Mouse (Mus musculus): ENCODE measurements around the gene Khdrbs1.
A peak's percentile ranks its signal among the peaks of the same experiment; 100 is the strongest.
"Not testable (repeated sequence)": the region's sequence is repeated elsewhere in the genome, so short reads cannot be mapped to it uniquely, and the experiment has no call there.

Khdrbs1 gene

DNA sequence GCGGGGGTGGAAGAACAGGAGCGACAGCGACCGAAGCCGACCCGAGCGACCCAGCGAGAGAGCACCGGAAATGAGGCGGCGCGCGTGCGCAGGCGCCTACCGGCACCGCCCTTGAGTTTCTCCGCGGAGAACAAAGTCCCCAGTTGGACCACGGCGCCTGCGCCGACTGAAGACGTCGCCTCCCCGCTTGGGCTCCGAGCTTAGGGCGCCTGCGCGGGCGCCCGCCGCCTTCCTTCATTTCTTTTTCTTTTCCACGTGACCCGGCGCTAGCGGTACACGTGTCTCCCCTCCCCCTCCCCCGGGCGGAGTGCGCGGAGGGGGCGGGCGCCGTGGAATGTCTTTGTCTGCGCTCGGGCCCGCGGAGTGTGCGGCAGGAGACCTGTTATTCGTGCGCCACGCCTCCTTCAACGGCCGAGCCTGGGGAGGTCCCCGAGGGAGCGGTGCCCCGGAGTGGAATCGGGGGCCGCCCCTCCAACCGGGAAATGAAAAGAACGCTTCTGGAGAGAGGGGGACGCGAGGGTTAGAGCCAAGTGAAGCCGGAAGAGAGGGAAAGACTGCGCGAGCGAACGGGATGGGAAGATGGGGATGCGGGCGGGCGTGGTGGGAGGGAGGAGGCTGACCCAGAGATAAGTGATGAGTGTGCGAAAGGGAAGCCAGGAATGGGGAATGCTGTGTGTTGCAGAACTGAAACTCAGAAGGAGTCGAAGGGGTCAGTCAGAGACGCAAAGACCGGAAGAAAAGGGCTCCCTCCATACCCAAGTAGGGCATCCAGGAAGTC, at the start of gene Khdrbs1:
TSS of gene Khdrbs1 (minus strand) at position 72 of the 778 bp plus-strand sequence.
- peak; percentile 94 for DNase-seq (ENCODE audit: low spot score)

DNA sequence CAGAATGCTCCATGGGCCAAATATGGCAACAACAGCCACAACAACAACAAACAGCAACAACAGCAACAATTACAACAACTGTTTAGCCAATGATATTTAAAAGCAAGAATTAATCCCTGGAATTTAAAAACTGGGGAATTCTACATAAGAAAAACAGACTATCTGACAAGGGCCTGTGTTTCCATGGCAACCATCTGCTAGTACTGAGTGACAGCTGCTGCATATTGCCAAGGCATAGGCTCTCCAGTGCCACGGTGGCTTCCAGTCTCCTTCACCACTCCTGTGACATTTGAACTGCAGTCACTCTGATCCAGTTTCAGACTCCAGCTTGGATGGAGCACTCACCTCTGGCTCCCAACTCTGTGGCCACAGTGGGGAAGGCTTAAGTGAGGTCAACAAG, 49.3 kb upstream of the Khdrbs1 start:
- no peak for DNase-seq (ENCODE audit: low spot score)

DNA sequence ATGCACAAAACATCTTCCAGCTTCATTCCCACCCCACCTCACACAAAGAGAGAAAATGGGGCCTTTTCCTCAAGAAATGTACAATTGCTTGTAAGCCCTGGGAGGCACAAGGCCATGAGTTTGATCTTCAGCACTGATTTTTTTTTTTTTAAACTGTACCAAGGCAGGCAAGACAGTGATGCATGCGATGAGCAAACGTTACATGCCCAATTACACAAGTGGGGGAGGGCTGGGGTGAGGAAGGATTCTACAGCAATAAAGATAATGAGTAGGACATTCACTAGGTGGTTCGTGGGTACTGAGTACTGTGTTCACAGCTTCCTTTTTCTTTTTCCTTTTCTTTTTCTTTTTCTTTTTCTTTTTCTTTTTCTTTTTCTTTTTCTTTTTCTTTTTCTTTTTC, 48.4 kb upstream of the Khdrbs1 start:
- no peak for DNase-seq (ENCODE audit: low spot score)

DNA sequence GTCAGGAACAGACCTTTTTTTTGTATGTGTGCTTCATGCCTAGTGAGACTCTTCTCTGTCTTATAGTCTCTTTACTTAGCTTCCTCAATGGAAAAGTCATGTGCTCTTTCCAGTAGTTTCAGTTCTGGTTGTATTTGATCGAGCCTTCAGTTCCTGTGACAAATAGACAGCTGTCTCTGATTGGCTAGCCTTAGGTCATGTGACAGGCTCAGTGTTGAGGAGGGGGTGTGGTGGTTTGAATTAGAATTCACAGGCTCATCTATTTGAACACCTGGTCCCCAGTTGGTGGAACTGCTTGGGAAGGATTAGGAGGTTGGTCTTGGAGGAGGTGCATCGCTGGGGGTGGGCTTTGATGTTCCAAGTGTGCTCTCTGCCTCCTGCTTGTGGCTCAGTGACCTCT, 47.5 kb upstream of the Khdrbs1 start:
- DNase-seq (ENCODE audit: low spot score), result no peak

DNA sequence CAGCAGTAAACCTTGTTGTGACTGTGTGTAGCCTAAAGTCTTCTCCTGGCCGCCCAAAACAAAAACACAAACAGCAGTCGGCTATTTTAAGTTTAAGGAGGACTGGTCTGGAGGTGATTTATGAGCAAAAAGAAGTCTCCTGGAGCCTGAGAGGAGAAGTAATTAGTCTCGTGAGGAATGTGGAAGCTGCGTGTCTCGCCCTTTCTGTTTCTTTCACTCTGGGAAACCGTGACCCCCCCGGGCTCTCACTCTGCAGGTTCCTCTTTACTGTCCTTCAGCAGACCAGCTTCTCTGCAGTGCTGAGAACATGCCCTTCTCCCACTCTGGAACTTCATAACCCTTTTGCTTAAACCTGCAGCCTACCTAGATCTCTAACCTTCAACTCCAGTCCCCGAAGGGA, 46.6 kb upstream of the Khdrbs1 start:
- DNase-seq (ENCODE audit: low spot score), result no peak

DNA sequence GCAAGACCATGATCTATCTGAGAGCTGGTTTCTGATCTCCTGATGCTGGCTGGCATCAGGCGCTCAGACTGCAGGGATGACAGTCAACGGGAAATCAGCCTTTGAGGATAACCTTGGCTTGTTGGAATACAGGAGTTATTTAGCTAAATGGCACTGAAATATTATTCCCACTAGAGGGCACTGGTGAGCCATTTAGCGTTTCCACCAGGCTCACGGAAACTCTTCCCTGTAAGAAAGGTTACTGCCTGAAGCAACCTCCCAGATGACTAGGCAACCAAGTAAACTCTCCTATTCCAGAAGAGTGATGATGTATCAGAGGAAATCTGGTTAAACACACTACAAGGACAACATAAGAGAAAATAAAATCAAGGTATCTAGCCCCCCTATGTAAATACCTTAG, 43.1 kb upstream of the Khdrbs1 start:
- DNase-seq (ENCODE audit: low spot score), result peak; percentile 65

DNA sequence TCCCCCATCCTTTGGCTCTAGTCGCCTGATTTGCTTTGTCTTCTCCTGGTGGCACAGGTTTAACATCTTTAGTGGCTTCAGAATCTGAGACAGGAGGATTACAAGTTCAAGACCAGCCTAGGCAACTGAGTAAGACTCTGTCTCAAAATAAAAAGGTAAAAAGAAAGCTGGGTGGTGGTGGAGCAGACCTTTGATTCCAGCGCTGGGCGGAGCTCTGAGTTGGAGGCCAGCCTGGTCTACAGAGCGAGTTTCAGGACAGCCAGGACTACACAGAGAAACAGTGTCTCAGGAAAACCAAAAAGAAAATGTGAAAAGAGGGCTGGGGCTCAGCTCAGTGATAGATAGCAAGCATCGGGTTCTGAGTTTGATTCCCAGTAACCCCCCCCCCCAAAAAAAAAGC, 41.4 kb upstream of the Khdrbs1 start:
- DNase-seq (ENCODE audit: low spot score), result no peak

DNA sequence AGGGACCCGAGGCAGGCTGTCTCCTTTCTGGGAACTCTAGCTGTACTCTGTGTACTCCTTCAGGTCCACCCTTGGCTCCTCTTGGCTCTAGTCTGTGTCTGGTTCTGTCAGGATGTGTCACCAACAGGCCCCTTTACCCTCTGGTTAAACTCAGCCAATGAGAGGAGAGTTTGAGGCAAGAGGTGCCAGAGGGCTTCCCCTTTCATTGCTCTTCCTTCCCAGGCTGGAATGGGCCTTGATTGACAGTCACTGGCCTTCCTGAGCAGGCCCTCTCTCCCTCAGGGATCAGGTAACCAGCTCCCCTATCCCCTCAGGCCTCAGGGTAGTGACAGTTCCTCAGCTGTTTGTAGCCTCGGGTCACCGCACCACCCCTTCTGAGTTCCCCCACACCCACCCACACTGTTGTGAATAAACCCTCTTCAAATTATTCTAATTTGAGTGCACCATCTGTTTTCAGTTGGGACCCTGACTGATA, 40.8 kb upstream of the Khdrbs1 start:
- no peak for DNase-seq (ENCODE audit: low spot score)

DNA sequence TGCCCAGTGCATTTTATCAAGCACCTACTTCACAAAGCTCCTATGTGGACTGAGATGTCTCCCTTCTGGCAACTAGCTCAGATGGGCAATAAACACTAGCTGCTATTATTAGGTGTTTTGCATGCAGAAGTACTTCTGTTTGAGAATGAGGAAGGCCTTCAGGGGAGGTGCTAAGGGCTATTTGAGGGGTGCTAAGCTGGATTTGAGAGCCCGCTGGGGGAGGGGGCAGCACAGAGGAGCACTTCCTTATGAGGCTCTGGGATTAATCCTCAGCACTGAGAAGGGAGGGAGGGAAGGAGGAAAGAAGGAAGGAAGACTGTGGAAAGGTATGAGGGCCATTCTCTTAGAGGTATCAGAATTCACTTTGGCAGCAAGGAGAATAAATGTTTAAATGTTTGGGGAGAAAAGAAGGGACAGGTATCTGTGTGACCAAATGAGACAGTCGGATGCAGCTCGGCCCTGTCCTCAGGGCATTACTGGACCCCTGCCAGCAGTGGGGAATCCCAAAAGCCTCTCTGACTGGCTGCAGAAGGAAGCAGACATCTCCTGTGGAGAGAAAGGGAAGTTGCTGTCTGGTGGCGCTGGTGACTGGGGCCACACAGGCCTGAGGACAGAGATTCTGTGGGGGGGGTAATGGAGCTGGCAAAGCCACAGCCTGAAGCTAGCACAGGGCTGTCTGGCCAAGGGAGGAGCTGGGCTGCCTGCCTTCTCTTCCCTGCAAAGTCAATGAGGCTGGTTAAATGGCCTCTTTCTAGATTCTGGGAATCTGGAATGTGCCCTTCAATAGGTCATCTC, 40.0 kb upstream of the Khdrbs1 start:
- DNase-seq (ENCODE audit: low spot score), result no peak

DNA sequence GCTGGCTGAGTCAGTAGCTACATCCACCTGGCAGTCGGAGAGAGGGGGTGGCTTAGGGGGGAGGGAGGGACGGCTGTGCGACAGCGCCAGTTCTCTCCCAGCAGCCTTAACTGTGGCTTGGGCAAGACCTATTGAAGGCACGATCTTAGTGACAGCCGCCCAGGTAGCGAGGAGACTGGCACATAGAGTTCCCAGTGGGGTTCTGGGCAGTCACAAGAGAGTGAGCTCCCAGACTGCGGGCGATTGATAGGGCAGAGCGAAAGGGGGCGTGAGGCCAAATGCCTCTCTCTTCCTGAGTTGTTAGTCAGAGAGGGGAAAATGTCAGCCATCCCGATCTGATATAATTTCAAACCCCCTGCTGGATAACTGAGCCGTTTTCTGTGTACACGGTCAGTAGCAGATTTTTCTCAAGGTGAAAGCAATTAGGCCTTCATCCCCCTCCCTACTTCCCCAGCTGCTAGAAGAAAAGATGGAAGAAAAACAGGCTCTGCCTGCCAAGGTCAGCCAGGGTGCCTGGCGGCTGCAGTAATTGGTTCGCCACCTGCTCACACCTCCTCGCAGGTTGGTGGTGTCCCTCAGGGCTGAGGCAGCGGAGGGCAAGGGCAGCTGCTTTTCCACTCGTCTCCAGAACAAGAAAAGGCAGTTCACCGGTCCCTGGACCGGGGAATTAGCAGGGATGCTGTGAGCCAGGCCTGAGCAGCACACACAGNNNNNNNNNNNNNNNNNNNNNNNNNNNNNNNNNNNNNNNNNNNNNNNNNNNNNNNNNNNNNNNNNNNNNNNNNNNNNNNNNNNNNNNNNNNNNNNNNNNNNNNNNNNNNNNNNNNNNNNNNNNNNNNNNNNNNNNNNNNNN, 29.8 kb upstream of the Khdrbs1 start:
- no peak for DNase-seq (ENCODE audit: low spot score)

DNA sequence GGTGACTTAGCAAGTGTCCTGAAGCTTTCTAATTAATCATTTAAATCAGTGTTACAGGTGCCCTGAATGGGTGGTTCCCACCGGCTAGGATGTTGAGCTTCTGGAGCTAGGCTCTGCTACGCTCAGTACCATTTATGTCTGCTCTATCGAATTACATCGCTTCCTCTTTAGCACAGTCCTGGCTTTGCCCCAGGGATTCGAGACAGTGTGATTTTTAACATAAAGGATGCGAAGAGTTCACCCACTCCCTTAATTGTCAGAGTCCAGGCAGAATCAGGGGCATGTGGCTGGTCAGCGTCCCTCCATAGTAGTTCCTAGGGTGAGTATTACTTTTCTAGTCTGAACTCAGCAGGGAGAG, 29.2 kb upstream of the Khdrbs1 start:
- DNase-seq (ENCODE audit: low spot score), result no peak

DNA sequence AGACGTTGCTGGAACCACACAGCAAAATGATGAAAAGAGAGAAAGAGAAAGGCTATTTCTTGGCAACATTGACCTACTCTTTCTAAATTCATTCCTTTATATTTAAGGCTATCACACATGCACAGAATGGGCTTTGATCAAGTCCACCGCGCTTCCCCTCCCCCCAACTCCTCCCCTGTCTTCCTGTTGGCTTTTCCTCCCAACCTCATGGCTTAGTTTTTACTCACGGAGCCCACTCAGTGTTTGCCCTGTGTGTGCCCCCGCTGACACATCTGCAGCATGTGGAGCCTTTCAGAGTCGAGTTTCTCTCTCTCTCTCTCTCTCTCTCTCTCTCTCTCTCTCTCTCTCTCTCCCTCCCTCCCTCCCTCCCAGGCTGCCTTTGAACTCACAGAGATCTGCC, 28.5 kb upstream of the Khdrbs1 start:
- DNase-seq (ENCODE audit: low spot score), result no peak

DNA sequence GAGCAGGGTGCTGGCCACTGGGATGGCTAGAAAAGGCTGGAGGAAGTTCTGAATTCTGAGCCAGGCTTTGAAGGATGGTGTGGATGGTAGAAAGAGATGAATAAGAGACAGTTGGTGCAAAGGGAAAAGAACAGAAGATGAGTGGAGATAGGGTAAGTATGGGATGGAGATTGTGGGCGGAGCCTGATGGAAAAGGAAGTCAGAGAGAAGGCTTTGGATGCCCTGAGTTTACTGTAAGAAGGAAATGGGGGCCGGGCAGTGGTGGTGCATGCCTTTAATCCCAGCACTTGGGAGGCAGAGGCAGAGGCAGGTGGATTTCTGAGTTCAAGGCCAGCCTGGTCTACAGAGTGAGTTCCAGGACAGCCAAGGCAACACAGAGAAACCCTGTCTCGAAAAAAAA, 26.6 kb upstream of the Khdrbs1 start:
- not testable (repeated sequence) for DNase-seq (ENCODE audit: low spot score)

DNA sequence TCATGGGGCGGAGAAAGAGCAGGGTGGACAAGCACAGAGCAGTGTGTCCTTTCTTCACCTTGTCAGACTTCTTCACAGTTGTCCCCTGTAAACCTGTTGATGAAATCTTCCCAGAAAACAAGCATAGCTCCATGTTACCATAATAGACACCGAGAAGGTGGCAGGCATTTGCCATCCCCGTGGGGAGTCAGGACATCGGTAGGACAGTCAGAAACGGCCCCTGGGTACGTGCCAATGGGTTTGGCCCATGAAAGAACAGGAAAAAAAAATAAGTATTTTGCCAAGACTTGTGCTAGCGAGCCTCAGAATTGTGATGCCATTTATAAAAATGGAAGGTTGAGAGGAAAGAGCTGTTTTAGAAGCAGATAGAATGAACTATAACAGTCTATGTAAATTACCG, 25.7 kb upstream of the Khdrbs1 start:
- no peak for DNase-seq (ENCODE audit: low spot score)

DNA sequence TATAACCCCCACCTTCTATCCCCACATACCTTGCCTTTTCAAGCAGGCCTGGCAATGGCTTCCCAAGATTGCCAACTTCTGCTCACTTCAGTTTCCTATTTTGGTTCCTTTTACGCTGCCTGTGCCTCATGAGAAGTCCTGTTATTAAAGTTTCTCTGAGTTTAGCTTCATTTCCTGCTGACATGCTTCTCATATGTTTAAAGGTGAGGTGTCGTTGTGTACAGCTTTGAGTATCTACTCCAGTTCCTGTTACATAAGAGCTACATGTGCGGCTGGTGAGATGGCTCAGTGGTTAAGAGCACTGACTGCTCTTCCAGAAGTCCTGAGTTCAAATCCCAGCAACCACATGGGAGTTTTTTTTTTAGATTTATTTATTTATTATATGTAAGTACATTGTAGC, 23.2 kb upstream of the Khdrbs1 start:
- DNase-seq (ENCODE audit: low spot score), result no peak

DNA sequence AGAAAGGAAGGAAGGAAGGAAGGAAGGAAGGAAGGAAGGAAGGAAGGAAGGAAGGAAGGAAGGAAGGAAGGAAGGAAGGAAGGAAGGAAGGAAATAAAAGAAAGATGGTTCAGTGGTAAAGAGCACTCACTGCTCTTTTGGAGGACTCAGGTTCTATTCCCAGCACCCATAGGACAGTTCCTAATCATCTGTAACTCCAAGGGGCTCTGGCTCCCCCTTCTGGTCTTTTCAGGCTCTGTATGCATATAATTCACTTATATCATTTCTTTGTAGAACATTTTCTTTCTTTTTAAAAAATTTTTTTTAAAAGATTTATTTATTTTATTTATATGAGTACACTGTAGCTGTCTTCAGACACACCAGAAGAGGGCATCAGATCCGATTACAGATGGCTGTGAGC, 20.4 kb upstream of the Khdrbs1 start:
- DNase-seq (ENCODE audit: low spot score), result not testable (repeated sequence)

DNA sequence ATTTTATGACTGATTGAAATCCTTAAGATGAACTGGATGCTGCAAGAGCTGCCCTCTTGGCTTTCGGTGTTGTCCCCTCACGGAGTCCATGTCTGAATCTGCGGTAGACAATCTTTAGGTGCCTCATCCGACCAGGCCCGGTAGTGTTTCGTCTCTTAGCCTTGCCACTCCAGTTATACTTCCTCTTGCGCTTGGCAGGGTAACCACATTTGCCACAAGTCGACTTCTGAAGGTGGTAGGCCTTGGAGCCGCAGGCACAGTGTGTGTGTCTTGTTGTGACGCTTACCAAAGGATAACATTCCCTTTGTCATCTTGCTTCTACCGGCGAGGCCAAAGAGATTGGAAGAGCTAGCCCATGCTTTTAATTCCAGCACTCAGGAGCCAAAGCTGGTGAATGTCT, 19.5 kb upstream of the Khdrbs1 start:
- DNase-seq (ENCODE audit: low spot score), result no peak

DNA sequence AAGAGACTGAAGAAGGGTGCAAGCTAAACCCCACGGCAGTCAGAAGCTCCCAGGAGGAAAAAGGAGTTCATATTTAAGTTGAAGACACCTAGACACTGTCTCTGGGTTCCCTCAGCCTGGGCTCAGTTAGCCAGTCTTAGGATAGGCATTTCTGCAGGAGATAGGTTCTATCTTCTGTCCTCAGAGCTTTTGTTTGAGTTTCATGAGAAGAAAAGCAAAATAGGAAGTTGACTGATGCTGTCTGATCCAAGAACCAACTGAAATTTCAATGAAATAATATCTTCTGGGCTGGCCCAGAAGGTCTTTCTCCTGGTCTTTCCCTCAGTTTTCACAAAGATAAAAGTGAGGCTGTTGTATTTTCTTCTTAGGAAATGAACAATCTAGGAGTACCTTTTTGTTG, 13.4 kb upstream of the Khdrbs1 start:
- DNase-seq (ENCODE audit: low spot score), result no peak

DNA sequence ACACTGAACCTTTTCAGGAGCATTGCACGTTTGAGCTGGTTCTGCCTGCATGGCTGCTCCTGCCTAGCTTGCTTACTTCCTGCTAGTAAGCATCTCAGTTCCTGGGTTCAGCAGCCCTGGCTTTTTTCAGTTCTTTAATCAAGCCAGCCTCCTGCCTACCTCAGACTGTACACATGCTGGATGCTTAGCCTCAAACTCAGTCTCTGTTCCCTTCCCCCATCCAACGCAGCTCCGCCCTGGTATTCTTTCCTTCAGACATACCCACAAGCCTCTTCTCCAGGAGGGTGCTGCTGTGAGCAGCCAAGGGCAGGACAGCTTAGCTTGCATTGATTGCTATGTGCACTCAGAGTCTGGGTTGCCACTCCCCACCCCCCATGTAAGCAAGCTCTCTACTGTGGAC, 12.6 kb upstream of the Khdrbs1 start:
- DNase-seq (ENCODE audit: low spot score), result no peak

DNA sequence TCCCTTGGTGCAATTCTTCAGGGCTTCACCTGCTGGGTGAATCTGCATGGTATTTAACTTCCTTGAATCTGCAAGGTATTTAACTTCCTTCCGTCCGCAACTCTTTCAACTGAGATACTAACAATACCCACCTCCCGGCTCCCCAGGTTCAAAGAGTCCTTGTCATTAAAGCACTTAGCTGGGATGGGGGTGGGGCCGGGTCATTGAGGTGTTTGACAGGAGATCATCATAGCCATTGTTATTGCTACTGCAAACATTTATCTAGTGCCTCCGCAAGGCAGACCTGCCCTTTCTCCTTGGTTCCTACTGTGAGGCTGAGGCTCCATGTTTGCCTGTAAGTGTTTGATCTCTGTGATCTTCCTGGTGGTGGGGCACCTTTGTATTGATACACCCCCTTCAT, 8.3 kb upstream of the Khdrbs1 start:
- no peak for DNase-seq (ENCODE audit: low spot score)

DNA sequence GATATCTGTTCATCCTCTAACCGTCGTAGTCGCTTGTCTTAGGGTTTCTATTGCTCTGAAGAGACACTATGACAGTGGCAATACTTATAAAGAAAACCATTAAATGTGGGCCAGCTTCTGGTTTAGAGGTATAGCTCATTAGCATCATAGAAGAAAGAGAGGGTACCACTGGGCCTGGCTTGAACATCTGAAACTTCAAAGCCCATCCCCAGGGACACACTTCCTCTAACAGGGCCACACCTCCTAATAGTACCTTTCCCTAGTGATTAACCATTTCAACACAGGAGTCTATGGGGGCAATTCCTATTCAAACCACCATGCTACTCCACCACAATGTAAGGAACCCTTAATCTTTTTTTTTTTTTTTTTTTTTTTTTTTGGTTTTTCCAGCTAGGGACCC, 4.5 kb upstream of the Khdrbs1 start:
- DNase-seq (ENCODE audit: low spot score), result no peak

DNA sequence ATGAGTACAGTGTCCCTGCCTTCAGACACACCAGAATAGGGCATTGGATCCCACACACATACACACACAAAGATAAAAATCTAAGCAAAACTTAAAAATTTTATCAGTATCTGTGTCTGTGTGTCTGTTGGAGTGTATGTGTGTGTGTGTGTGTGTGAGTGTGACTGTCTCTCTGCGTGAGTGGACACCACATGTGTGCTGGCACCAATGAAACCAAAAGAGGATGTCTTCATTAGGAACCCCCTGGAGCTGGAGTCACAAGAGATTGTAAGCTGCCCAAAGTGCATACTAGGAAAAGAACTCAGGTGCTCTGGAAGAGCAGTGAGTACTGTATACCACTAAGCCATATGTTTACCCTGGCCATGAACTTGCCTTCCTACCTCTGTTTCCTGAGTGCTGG, 4.0 kb upstream of the Khdrbs1 start:
- no peak for DNase-seq (ENCODE audit: low spot score)

DNA sequence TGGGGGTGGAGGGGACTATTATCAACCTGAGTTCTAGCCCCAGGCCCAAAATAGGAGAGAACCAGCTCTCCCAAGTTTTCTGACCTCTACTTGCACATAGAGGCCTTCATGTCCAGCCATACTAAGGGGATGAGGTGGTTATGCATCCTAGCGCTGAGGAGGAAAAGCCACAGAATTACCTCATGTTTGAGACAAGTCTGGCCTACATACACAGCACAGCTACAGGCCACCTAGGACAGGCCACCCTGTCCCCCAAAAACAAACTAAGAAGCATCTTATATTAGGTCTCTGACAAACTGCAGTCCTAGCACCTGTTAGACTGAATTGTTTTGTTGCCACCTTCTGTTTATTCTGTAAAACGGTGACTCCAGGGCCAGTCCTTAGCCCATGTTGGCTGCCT, 1.4 kb upstream of the Khdrbs1 start:
- no peak for DNase-seq (ENCODE audit: low spot score)

Measured in urinary bladder, postnatal 25 days (tissue).